Mouse (Mus musculus): Measurements from ENCODE around the gene 2310057M21Rik. TPM values are rescaled to one million over a fixed set of nuclear protein-coding genes. Genes with fewer than 3 reads are reported as not detected.

Gene 2310057M21Rik
- 20.3 and 26.5 TPM in 2 replicates for polyA plus RNA-seq (2012)

DNA sequence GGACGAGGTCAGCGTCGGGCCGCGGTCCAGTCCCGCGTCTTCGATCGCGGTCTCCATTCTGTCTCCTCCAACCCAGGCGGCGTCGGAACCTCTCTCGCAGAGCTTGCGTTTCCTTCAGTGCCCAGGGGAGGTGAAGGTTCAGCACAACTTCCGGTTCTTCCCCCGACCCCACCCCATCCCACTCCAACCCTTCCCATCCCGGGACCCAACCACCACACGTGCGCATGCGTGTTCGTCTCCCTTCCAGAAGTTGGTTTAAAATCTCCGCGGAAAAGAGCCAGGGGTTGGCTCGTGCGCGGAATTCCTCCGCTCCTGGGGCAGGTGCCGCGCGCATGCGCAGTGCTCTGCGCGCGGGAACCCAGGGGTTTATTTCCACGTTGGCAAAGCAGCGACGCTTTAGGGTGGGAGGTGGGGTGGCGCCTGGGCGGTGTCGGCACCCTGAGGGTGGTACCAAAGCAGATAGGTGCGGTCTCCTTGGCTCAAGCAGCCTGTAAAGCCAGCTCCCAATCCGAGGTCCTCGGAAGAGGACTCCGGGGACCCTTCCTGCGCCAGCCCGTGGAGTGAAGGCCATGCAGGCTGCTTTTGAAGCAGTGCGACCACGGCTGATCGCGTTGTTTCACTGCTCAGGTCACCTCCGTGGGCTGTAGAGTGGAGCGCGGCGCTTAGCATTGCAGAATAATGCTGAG lies at the start of gene 2310057M21Rik:
Gene 2310057M21Rik, minus strand, starts transcription at position 145 of the 686 bp plus-strand sequence.
- TF ChIP-seq GATA1 (IDR thresholded peaks at IDR 0.05; ENCODE audit: low read length): no peak

DNA sequence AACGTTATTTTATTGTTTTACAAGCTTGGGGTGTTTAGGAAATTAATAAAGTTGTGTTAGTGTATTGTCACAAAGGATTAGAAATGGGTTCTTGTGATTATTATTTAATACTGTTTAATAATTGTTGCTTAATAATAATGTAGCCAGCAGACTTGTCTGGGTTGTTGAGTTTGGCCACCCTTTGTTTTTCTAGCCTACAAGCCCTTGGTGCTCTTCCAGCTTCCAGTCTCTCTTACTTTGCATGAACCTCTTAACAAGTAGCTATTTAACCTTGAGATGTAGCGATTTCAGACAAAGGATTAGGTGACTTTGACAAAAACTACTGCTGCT lies 49.3 kb upstream of the 2310057M21Rik start:
- TF ChIP-seq GATA1 (IDR thresholded peaks at IDR 0.05; ENCODE audit: low read length): no peak

DNA sequence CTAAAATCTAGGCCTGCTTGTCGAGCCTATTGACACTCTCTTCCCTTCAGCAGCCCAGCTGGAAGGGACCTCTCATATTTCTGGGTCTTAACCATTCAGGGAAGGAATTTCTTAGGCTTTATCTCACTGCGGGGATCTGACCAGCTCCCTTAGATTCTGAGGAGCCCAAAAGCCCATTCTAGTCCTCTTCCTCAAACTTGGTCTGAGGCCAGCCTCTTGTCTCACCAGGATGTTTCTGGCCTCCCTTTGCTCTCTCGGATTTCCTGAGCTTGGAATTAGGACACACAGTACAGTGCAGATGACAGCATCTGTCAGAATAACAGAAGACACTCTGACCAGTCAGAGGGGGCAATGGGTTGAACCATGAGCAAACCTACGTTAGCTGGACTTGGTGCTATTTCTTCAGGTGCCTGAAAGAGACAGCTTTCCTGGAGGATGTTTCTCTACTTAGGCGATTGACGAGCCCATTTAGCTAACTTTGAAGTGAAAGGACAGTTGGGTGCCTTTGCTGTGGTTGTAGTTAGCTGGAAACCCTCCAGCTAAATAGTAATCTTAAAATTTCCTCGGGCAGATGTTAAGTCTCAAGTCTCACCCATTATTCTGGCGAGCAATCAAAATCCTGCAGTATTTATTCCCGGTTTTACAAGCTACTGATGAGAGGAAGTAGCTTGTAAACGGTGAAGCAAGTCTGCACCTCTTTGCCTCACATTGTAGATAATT lies 48.8 kb upstream of the 2310057M21Rik start:
- TF ChIP-seq GATA1 (IDR thresholded peaks at IDR 0.05; ENCODE audit: low read length): no peak

DNA sequence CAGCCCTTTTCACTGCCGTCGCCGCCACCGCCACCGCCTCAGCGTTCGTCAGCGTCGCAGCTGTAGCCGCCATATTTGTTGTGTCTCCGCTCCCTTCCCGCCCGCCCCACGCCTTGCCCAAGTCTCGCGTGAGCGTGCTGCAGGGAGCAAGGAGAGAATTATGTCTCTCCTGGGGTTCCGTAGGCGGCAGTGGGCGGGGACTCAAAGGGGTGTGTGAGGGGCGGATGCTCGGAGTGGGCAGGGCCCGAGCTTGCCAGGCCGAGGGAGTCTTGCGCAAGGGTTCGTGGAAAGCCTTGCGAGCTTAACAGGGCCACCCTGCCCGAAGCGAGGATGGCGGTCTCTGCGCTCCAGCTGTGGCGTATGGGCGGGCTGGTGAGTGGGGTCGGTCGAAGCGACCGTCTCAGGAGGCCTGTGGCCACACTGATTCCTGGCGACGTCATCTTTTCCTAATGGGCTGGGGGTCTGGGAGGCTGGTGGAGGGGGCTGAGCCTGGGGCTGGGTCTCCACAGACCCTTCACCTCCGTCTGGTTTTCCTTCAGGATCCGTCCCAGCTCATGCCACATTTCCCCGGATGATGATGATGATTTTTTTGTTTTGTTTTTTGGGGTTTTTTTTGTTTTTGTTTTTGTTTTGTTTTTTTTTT lies 48.0 kb upstream of the 2310057M21Rik start, which contains the start of the genes Ikzf5 and Acadsb:
Gene Ikzf5, minus strand, starts transcription at position 106 of the 643 bp plus-strand sequence.
Gene Acadsb, plus strand, starts transcription at position 186 of the 643 bp plus-strand sequence.
- no peak for TF ChIP-seq GATA1 (IDR thresholded peaks at IDR 0.05; ENCODE audit: low read length)

DNA sequence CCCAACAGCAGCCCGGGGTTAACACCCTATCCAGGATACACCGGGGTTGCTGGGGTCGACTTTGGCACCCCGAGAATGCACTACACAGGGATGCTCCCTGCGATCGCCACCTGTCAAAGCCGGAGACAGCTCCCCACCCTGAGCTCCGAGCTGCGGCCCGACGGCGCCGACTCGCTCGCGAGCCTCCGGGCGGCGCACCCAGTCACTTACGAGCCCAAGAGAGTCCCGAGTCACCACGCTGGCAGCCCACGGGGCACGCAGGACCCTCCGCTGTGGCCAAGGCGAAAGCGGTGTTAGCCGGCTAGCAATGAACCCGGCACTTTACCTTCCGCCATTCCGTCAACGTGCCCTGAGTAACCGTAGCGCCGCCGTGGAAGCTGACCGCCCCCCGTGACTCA lies 47.4 kb upstream of the 2310057M21Rik start:
- no peak for TF ChIP-seq GATA1 (IDR thresholded peaks at IDR 0.05; ENCODE audit: low read length)

DNA sequence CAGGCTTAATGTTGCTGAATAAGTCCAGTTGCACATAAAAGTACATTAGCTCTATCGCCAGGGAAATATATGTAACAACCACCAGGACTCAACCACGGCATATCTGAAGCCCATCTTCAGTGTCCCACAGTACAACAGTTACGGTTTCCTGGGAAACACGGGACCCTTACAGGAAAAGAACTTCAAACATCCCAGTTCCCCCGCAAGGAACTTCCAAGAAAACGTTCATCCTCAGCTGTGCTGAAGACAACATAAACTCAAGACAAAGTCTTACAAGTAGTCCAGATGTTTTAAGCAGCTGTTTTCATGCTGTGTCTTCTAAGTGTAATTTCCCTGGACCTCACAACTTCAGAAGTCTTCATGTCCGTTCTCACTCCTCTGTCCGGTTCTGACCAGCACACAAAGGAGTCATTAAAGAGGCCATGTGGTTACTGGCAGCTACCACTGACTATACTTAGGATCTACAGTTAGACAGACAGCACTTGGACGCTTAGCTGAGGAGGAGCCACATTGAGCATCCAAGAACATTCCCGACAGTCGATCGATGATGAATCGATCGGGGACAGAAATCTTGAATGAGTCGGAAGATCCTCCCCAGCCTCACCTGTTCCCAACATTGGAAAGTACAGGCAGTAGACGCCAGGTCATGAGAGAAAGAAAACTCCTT lies 46.9 kb upstream of the 2310057M21Rik start:
- TF ChIP-seq GATA1 (IDR thresholded peaks at IDR 0.05; ENCODE audit: low read length): no peak

DNA sequence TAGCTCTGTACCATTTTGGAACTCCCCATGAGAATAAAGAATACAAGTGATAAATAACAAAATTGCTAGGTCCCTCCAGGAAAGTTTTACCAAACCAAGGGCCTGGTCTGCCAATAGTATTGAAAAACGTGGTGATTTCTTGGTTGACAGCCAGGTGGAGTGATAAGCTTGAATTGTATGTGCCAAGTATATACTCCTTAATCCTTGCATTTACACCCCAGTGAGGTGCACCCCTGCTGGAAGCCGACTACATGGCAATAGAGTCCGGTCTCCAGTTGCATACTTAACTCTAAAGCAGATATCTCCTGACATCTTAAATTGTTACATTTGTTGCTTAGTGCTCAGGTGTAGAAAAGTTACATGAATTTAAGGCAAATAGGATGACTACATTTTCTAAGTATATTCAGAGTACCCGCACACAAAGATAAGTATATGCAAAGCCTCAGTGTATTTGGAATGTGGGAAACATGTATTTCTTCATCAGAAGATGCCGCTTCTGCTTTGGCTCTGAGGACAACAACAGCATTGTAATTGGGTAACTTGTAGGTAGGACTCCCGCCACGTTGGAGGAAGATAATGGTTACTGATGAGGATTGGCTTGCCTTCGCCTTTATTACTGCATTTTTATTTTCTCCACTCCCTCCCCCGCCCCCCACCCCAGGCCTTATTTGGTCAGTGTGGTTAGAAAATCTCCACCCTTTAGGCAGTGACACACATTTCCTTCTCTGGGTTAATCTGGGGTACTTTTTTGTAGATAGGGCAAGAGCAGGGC lies 9.5 kb upstream of the 2310057M21Rik start:
- TF ChIP-seq GATA1 (IDR thresholded peaks at IDR 0.05; ENCODE audit: low read length): no peak

DNA sequence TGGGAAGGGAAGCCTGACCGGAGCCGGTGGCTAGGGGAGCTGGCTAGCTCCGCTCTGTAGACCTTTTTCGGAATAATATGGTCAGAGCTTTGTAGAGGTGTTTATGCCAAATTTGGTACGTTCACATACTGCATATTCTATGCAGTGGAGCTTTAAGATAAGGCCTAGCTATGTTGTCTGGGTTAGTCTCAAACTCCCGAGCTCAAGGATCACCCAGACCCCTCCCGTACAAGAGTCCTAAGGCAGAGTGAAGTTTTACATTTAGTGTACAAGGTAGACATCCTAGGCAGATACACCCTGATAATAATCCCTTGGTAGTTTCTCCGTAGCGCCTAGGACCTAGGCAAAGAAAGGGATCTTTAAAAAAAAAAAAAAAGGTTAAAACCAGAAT lies 8.9 kb upstream of the 2310057M21Rik start:
- TF ChIP-seq GATA1 (IDR thresholded peaks at IDR 0.05; ENCODE audit: low read length): no peak

DNA sequence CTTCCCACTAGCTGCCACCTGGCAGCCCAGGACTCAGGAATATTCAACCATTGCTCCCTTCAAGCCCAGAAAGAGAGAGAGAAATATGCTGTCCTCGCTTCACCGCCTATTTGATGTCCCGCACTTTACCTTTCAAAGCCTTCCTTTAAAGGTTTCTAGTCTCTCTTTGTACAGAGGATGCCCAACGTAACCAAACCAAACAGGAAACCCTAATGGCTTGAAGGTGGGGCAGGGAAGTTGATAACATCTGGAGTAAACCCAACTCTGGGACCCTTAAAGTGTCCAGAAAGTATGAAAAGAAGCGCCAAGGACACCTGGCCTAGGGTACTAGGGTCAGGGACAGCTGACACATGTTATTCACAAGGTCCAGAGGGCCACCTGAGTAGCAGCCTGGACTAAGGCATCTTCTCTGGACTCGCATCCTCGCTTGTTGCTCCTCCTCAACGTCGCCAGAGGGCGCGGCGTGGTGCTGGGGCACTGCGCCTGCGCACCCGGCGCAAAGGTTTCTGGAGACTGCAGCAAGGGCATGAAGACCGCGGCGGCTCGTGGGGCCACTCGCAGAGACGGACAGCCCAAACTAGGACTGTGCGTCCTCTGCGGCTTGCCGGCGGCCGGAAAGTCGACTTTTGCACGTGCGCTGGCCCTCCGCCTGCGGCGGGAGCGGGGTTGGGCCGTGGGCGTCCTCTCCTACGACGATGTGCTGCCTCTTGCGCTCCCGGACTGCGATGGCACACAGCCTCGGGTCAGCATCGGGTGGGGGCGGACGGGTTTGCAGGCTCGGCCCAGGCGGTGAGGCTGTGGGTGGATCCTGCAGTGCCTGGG lies 8.3 kb upstream of the 2310057M21Rik start, which contains the start of gene Pstk:
Gene Pstk, plus strand, starts transcription at position 494 of the 822 bp plus-strand sequence.
- no peak for TF ChIP-seq GATA1 (IDR thresholded peaks at IDR 0.05; ENCODE audit: low read length)

DNA sequence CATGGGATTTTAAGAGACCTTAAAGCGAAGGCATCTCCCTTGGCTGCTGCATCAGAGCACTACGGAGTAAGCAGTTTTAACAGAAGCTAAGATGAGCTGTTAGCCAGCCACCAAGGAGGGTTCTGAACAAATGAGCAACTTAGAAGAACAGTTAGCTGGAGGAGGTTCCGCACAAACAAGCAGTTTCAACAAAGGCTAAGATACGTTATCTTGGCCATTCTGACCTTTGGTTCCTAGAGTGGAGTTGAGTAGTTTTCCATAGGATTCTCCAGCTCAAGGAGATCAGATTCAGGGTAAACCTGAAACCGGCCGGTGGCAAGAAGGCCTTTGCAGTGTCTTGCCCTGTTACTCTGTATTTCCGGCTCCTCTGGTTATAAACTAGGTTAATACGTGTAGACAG lies 1.6 kb upstream of the 2310057M21Rik start:
- TF ChIP-seq GATA1 (IDR thresholded peaks at IDR 0.05; ENCODE audit: low read length): no peak

DNA sequence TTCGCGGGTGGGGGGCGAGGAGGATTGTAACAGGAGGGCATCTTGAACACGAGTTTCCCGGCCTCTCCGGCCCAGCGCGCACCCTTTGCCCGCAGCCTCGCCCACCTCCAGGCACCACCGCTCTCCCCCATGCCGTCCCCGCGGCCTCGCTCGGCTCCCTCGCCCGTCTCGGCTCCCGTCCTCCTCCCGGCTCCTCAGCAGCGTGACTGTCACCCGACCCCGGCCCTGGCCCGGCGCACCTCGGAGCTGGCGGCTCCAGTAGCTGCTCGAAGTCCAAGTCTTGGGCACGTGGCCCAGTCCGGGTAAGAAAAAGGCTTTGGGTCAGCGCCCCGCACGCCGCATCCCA lies 317 bp downstream of the 2310057M21Rik start:
- no peak for TF ChIP-seq GATA1 (IDR thresholded peaks at IDR 0.05; ENCODE audit: low read length)

DNA sequence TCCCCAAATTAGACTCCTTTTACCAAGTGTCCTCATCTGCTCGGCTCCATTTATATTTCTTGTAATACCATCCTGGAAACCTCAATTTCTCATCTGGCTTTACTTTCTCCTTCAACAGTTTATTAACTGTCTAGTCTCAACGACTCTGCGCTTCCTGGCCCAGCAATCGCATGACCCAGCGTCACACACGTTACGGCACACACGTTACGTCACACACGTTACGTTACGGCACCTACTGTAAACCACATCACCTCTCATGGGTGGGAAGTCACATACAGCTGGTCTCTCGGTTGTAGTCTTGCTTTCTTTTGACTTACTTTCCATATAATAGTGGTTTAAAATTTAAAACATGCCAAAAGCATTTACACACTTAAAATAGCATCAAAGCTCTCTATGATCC lies 6.5 kb downstream of the 2310057M21Rik start:
- TF ChIP-seq GATA1 (IDR thresholded peaks at IDR 0.05; ENCODE audit: low read length): no peak

DNA sequence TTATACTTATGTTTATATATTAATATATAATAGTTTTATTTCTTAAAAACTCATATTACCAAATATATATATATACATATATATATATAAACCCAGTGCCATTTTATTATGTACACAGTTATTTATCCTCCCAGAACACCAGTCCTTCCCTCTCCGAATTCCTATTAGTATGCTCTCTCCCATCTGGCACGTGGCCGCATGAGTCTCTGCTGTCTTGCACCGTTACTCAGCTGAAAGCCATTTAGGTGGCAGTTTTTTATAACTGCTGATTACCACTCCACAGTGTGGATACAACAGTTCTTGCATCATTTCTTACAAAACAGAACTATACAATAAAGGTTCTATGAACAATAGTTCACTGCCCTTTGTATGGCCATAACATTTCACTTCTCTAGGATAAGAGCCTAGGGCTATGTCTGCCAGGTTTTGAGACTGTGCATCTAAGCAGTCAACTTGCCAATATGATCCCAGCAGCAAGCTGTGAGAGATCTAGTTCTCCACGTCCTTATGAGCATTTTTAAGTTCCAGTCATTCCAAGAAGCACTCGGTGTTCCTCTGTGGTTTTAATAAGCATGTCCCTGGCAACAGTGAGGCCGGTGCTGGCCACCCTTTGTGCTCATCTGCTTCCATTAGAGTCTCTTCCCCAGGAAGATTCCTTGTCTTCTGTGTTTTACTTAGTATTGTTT lies 16.6 kb downstream of the 2310057M21Rik start:
- TF ChIP-seq GATA1 (IDR thresholded peaks at IDR 0.05; ENCODE audit: low read length): no peak

Measured in G1E-ER4 (cell line).